Mouse (Mus musculus) spleen, adult 12 weeks (tissue): ENCODE measurements at regions not wholly inside any gene's neighbourhood (a gene's known extent, or its start where the extent isn't known, plus 50 kb on each side); places are given as distances from the start of the nearest gene placed in this dataset.

Experiments
- DNase-seq: peaks from one replicate; pipeline ENCODE4 v3.0.0; 2022; ENCODE audit warnings: low spot score

DNA sequence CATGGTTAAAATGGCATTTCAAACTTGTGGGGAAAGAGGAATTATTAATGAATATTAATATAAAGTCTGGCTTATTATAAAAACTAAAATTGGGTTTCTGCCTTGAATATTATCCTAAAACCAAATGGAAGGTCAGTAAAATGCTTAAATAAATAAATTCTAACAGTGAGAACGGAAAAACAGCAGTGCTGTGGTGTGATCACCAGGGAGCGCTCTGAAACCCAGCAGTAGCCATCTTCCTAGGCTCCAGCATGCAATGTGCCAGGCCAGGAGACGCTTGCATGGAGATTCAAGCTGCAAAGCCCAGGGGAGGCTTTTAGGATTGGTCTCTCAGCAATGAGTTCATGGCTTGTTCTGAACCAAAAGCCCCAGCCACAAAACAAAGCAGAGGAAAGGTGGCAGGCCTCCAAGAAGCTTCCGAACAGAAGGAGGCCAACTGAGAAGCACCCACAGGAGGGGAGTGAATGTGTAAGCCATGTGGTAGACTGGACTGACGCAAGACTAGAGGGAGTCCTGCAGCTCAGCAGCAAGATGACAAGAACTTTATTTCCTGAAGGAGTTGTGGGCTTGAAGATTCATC is 52.3 kb upstream of the Bace2 start:
- no peak for DNase-seq
